Mouse (Mus musculus) limb, embryonic 15.5 days (tissue): ENCODE results near the gene Rreb1. TPM values are rescaled to one million over a fixed set of nuclear protein-coding genes. Genes with fewer than 3 reads are reported as not detected.

Experiments
- ATAC-seq: fragments of 200-750 bp; cut with Nextera tagmentation; 2 replicates; pipeline ENCODE4 v1.8.0; 2017; ENCODE audit warnings: low read depth, moderate TSS enrichment; ENCODE audit not compliant: insufficient number of reproducible peaks, low FRiP score, low TSS enrichment
- H3K27ac ChIP-seq: fragments of 300-500 bp; sonication (generic); 2 replicates; pipeline ENCODE4 v1.5.1; 2015; ENCODE audit warnings: moderate library complexity, mild to moderate bottlenecking, inconsistent platforms
- H3K27me3 ChIP-seq: fragments of 300-500 bp; sonication (generic); 2 replicates; pipeline ENCODE4 v1.6.1; 2015; ENCODE audit warnings: inconsistent platforms
- H3K36me3 ChIP-seq: fragments of 300-500 bp; sonication (generic); 2 replicates; pipeline ENCODE4 v1.6.1; 2015; ENCODE audit warnings: inconsistent platforms
- H3K4me1 ChIP-seq: fragments of 300-500 bp; sonication (generic); 2 replicates; pipeline ENCODE4 v1.6.1; 2015; ENCODE audit warnings: inconsistent platforms
- H3K4me2 ChIP-seq: fragments of 300-500 bp; sonication (generic); 2 replicates; pipeline ENCODE4 v1.6.1; 2015; ENCODE audit warnings: mild to moderate bottlenecking, inconsistent platforms
- H3K4me3 ChIP-seq: fragments of 300-500 bp; sonication (generic); 2 replicates; pipeline ENCODE4 v1.5.1; 2015; ENCODE audit warnings: mild to moderate bottlenecking, inconsistent platforms
- H3K9ac ChIP-seq: fragments of 300-500 bp; sonication (generic); 2 replicates; pipeline ENCODE4 v1.6.1; 2015; ENCODE audit warnings: inconsistent platforms
- H3K9me3 ChIP-seq: fragments of 300-500 bp; sonication (generic); 2 replicates; pipeline ENCODE4 v1.6.1; 2016; ENCODE audit warnings: inconsistent platforms
- WGBS: fragments of 180-500 bp; shearing (Covaris S2); methylation state at CpG from one replicate; pipeline ENCODE4 v1.1.7; 2015; 5-methylcytosine and 5-hydroxymethylcytosine counted together
- polyA plus RNA-seq: library from polyadenylated mRNA; unstranded; fragments of >200 nt; fragmentation: Nextera tagmentation; extraction: Ambion mirVana; gene quantifications from 2 replicates; pipeline ENCODE4 v1.2.1, GENCODE M21; 2015

The Rreb1 gene
- polyA plus RNA-seq, 1 experiment from 2014 or later: 13.5 TPM

- H3K9ac ChIP-seq: no peak overlapping the region
- WGBS: 83% methylated on average over 6 of the region's 6 CpGs
- no peak overlapping the region for H3K27ac ChIP-seq
- H3K4me2 ChIP-seq: no peak overlapping the region
- no peak overlapping the region for H3K4me3 ChIP-seq
- no peak for ATAC-seq
- no peaks in the 10 kb centered on the region for H3K27me3 ChIP-seq
- H3K9me3 ChIP-seq: no peaks in the 10 kb centered on the region
- H3K4me1 ChIP-seq: peaks cover 8% of the 10 kb centered on the region
- no peaks in the 10 kb centered on the region for H3K36me3 ChIP-seq
These were observed 5.5 kb downstream of the Rreb1 start for GRCm38 (mm10) chr13:37783676-37784075.

- H3K36me3 ChIP-seq: no peaks in the 10 kb centered on the region
- no peaks in the 10 kb centered on the region for H3K9me3 ChIP-seq
- H3K4me2 ChIP-seq: no peak overlapping the region
- H3K9ac ChIP-seq: no peak overlapping the region
- H3K27me3 ChIP-seq: no peaks in the 10 kb centered on the region
- H3K27ac ChIP-seq: no peak overlapping the region
- ATAC-seq: no peak
- peaks cover 2% of the 10 kb centered on the region; the same call in 1 of the 2 replicates for H3K4me1 ChIP-seq
- 76% methylated on average over 7 of the region's 7 CpGs for WGBS
- no peak overlapping the region for H3K4me3 ChIP-seq
These were observed 6.0 kb downstream of the Rreb1 start for GRCm38 (mm10) chr13:37784226-37784625.

- H3K9ac ChIP-seq: no peak overlapping the region
- H3K27me3 ChIP-seq: no peaks in the 10 kb centered on the region
- no peaks in the 10 kb centered on the region for H3K4me1 ChIP-seq
- no peaks in the 10 kb centered on the region for H3K36me3 ChIP-seq
- WGBS: 88% methylated on average over 11 of the region's 11 CpGs
- H3K9me3 ChIP-seq: no peaks in the 10 kb centered on the region
- no peak for ATAC-seq
- no peak overlapping the region for H3K27ac ChIP-seq
- H3K4me3 ChIP-seq: no peak overlapping the region
- no peak overlapping the region for H3K4me2 ChIP-seq
These were observed 14.6 kb downstream of the Rreb1 start for GRCm38 (mm10) chr13:37792739-37793336.

- H3K4me3 ChIP-seq: no peak overlapping the region
- ATAC-seq: no peak
- no peaks in the 10 kb centered on the region for H3K4me1 ChIP-seq
- H3K27me3 ChIP-seq: no peaks in the 10 kb centered on the region
- WGBS: 93% methylated on average over 8 of the region's 8 CpGs
- no peaks in the 10 kb centered on the region for H3K36me3 ChIP-seq
- H3K9me3 ChIP-seq: no peaks in the 10 kb centered on the region
- H3K9ac ChIP-seq: no peak overlapping the region
- H3K4me2 ChIP-seq: no peak overlapping the region
- H3K27ac ChIP-seq: no peak overlapping the region
These were observed 20.6 kb downstream of the Rreb1 start for GRCm38 (mm10) chr13:37798811-37799210.

- Histone ChIP-seq H3K9me3 (no peaks in the 10 kb centered on the region), H3K4me1 (no peaks in the 10 kb centered on the region), H3K9ac (no peak overlapping the region), H3K4me3 (no peak overlapping the region), H3K4me2 (no peak overlapping the region), H3K27me3 (no peaks in the 10 kb centered on the region), H3K27ac (no peak overlapping the region), H3K36me3 (no peaks in the 10 kb centered on the region)
- WGBS: 86% methylated on average over 9 of the region's 9 CpGs
- ATAC-seq: no peak
These were observed 21.2 kb downstream of the Rreb1 start for GRCm38 (mm10) chr13:37799413-37799812.

GRCm38 (mm10) chr13:37801101-37802075 is 23.2 kb downstream of the Rreb1 start:
- Histone ChIP-seq H3K4me2 (no peak overlapping the region), H3K4me1 (no peaks in the 10 kb centered on the region), H3K36me3 (no peaks in the 10 kb centered on the region), H3K9ac (no peak overlapping the region), H3K9me3 (no peaks in the 10 kb centered on the region), H3K4me3 (no peak overlapping the region), H3K27me3 (no peaks in the 10 kb centered on the region), H3K27ac (no peak overlapping the region)
- no peak for ATAC-seq
- 69% methylated on average over 11 of the region's 11 CpGs for WGBS

- H3K9ac ChIP-seq: no peak overlapping the region
- WGBS: 27% methylated on average over 6 of the region's 6 CpGs
- no peaks in the 10 kb centered on the region for H3K27me3 ChIP-seq
- H3K4me2 ChIP-seq: no peak overlapping the region
- H3K36me3 ChIP-seq: no peaks in the 10 kb centered on the region
- H3K9me3 ChIP-seq: no peaks in the 10 kb centered on the region
- H3K27ac ChIP-seq: no peak overlapping the region
- no peak overlapping the region for H3K4me3 ChIP-seq
- no peak for ATAC-seq
- no peaks in the 10 kb centered on the region for H3K4me1 ChIP-seq
These were observed 24.2 kb downstream of the Rreb1 start for GRCm38 (mm10) chr13:37802246-37803003.

GRCm38 (mm10) chr13:37803244-37803643 is 25.0 kb downstream of the Rreb1 start:
- 92% methylated on average over 5 of the region's 5 CpGs for WGBS
- Histone ChIP-seq H3K4me3 (no peak overlapping the region), H3K27me3 (no peaks in the 10 kb centered on the region), H3K9me3 (no peaks in the 10 kb centered on the region), H3K4me1 (no peaks in the 10 kb centered on the region), H3K4me2 (no peak overlapping the region), H3K36me3 (no peaks in the 10 kb centered on the region), H3K27ac (no peak overlapping the region), H3K9ac (no peak overlapping the region)
- no peak for ATAC-seq

- Histone ChIP-seq H3K36me3 (no peaks in the 10 kb centered on the region), H3K27ac (no peak overlapping the region), H3K4me3 (no peak overlapping the region), H3K9ac (no peak overlapping the region), H3K4me2 (no peak overlapping the region), H3K4me1 (no peaks in the 10 kb centered on the region), H3K9me3 (no peaks in the 10 kb centered on the region), H3K27me3 (no peaks in the 10 kb centered on the region)
- WGBS: 87% methylated on average over 5 of the region's 5 CpGs
- ATAC-seq: no peak
These were observed 25.8 kb downstream of the Rreb1 start for GRCm38 (mm10) chr13:37804023-37804422.

- H3K4me3 ChIP-seq: no peak overlapping the region
- H3K9me3 ChIP-seq: no peaks in the 10 kb centered on the region
- no peaks in the 10 kb centered on the region for H3K27me3 ChIP-seq
- no peak overlapping the region for H3K27ac ChIP-seq
- ATAC-seq: no peak
- no peak overlapping the region for H3K9ac ChIP-seq
- no peak overlapping the region for H3K4me2 ChIP-seq
- 76% methylated on average over 9 of the region's 9 CpGs for WGBS
- no peaks in the 10 kb centered on the region for H3K36me3 ChIP-seq
- H3K4me1 ChIP-seq: no peaks in the 10 kb centered on the region
These were observed 36.8 kb downstream of the Rreb1 start for GRCm38 (mm10) chr13:37815001-37815400.

- WGBS: 78% methylated on average over 5 of the region's 5 CpGs
- Histone ChIP-seq H3K27ac (no peak overlapping the region), H3K4me3 (no peak overlapping the region), H3K4me1 (peaks cover 3% of the 10 kb centered on the region; the same call in 1 of the 2 replicates), H3K9me3 (no peaks in the 10 kb centered on the region), H3K27me3 (no peaks in the 10 kb centered on the region), H3K36me3 (no peaks in the 10 kb centered on the region), H3K4me2 (no peak overlapping the region), H3K9ac (no peak overlapping the region)
- no peak for ATAC-seq
These were observed 38.5 kb downstream of the Rreb1 start for GRCm38 (mm10) chr13:37816736-37817135.

- ATAC-seq: no peak
These were observed 43.2 kb downstream of the Rreb1 start for GRCm38 (mm10) chr13:37821413-37821812.

More at GRCm38 (mm10) chr13:37821413-37821812, 43.2 kb downstream of the Rreb1 start:
- no peak overlapping the region for H3K4me3 ChIP-seq
- no peak overlapping the region for H3K9ac ChIP-seq
- H3K9me3 ChIP-seq: no peaks in the 10 kb centered on the region
- peaks cover 14% of the 10 kb centered on the region for H3K4me1 ChIP-seq
- no peak overlapping the region for H3K4me2 ChIP-seq
- no peaks in the 10 kb centered on the region for H3K27me3 ChIP-seq
- 37% methylated on average over 4 of the region's 4 CpGs for WGBS
- H3K36me3 ChIP-seq: no peaks in the 10 kb centered on the region
- H3K27ac ChIP-seq: no peak overlapping the region
